Mouse (Mus musculus) hindbrain, embryonic 14.5 days (tissue): ENCODE data around the gene Cdkn2aipnl. TPM values are rescaled to one million over a fixed set of nuclear protein-coding genes. Genes with fewer than 3 reads are reported as not detected.

Source experiments
- ATAC-seq: fragments of 200-750 bp; cut with Nextera tagmentation; 2 replicates; pipeline ENCODE4 v1.8.0; 2017; ENCODE audit warnings: moderate number of reproducible peaks, mild to moderate bottlenecking, moderate TSS enrichment, moderate library complexity; ENCODE audit not compliant: low FRiP score
- DNase-seq: peaks from one replicate; pipeline ENCODE4 v3.0.0-alpha.2; 2015; ENCODE audit warnings: low spot score
- H3K27ac ChIP-seq: fragments of 300-500 bp; sonication (generic); 2 replicates; pipeline ENCODE4 v1.5.1; 2014; ENCODE audit warnings: mild to moderate bottlenecking, moderate library complexity
- H3K27me3 ChIP-seq: fragments of 300-500 bp; sonication (generic); 2 replicates; pipeline ENCODE4 v1.6.1; 2014; ENCODE audit warnings: mild to moderate bottlenecking, low read length, mixed read lengths; ENCODE audit not compliant: control insufficient read depth, insufficient read depth
- H3K36me3 ChIP-seq: fragments of 300-500 bp; sonication (generic); replicated peaks from 2 replicates; pipeline ENCODE4 v1.6.1; 2014; ENCODE audit not compliant: control insufficient read depth, insufficient read depth
- H3K4me1 ChIP-seq: fragments of 300-500 bp; sonication (generic); replicated peaks from 2 replicates; pipeline ENCODE4 v1.6.1; 2014; ENCODE audit warnings: antibody characterized with exemption, low read length, mixed read lengths; ENCODE audit not compliant: control insufficient read depth, insufficient read depth
- H3K4me2 ChIP-seq: fragments of 300-500 bp; sonication (generic); replicated peaks from 2 replicates; pipeline ENCODE4 v1.6.1; 2014; ENCODE audit warnings: mild to moderate bottlenecking, moderate library complexity
- H3K4me3 ChIP-seq: fragments of 300-500 bp; sonication (generic); replicated peaks from 2 replicates; pipeline ENCODE4 v1.5.1; 2014; ENCODE audit warnings: mild to moderate bottlenecking, low read length
- H3K9ac ChIP-seq: fragments of 300-500 bp; sonication (generic); 2 replicates; pipeline ENCODE4 v1.6.1; 2014
- H3K9me3 ChIP-seq: fragments of 300-500 bp; sonication (generic); 2 replicates; pipeline ENCODE4 v1.6.1; 2016; ENCODE audit warnings: low read length; ENCODE audit not compliant: control insufficient read depth
- WGBS: fragments of 180-500 bp; shearing (Covaris S2); extraction: QIAGEN DNeasy Blood & Tissue Kit; methylation state at CpG from one replicate; pipeline ENCODE4 v1.1.7; 2014; 5-methylcytosine and 5-hydroxymethylcytosine counted together
- polyA plus RNA-seq: library from polyadenylated mRNA; unstranded; fragments of >200 nt; fragmentation: Nextera tagmentation; extraction: Ambion mirVana; gene quantifications from 2 replicates; pipeline ENCODE4 v1.2.1, GENCODE M21; 2014

Cdkn2aipnl gene
- polyA plus RNA-seq, 1 experiment from 2014 or later = 117 TPM

- H3K27me3 ChIP-seq = no peaks in the 10 kb centered on the region
- DNase-seq (no peak), ATAC-seq (no peak)
- no peaks in the 10 kb centered on the region for H3K4me1 ChIP-seq
- no peak overlapping the region for H3K27ac ChIP-seq
- H3K36me3 ChIP-seq = no peaks in the 10 kb centered on the region
- no peak overlapping the region for H3K9ac ChIP-seq
- no peaks in the 10 kb centered on the region for H3K9me3 ChIP-seq
- no peak overlapping the region for H3K4me3 ChIP-seq
- WGBS = 84% methylated on average over 9 of the region's 9 CpGs
- no peak overlapping the region for H3K4me2 ChIP-seq
These were observed 35.7 kb upstream of the Cdkn2aipnl start for GRCm38 (mm10) chr11:51931790-51932189.

- no peak overlapping the region for H3K4me2 ChIP-seq
- DNase-seq (no peak), ATAC-seq (no peak)
- no peak overlapping the region for H3K27ac ChIP-seq
- H3K4me1 ChIP-seq = no peaks in the 10 kb centered on the region; the same call in 1 of the 2 replicates
- no peaks in the 10 kb centered on the region for H3K27me3 ChIP-seq
- no peak overlapping the region for H3K9ac ChIP-seq
- WGBS = 89% methylated on average over 3 of the region's 3 CpGs
- H3K36me3 ChIP-seq = no peaks in the 10 kb centered on the region
- no peak overlapping the region for H3K4me3 ChIP-seq
- no peaks in the 10 kb centered on the region for H3K9me3 ChIP-seq
These were observed 33.2 kb upstream of the Cdkn2aipnl start for GRCm38 (mm10) chr11:51934230-51934629.

GRCm38 (mm10) chr11:51935636-51936434, 31.6 kb upstream of the Cdkn2aipnl start:
- DNase-seq = no peak
- Histone ChIP-seq H3K9me3 (no peaks in the 10 kb centered on the region), H3K27ac (no peak overlapping the region), H3K9ac (no peak overlapping the region), H3K4me3 (no peak overlapping the region), H3K36me3 (no peaks in the 10 kb centered on the region), H3K4me1 (no peaks in the 10 kb centered on the region; the same call in 1 of the 2 replicates), H3K4me2 (no peak overlapping the region), H3K27me3 (no peaks in the 10 kb centered on the region)
- 53% methylated on average over 5 of the region's 5 CpGs for WGBS
- ATAC-seq = no peak

GRCm38 (mm10) chr11:51937361-51937781, 30.1 kb upstream of the Cdkn2aipnl start:
- ATAC-seq = no peak
- no peaks in the 10 kb centered on the region for H3K27me3 ChIP-seq

GRCm38 (mm10) chr11:51938817-51939589, 28.5 kb upstream of the Cdkn2aipnl start:
- DNase-seq = no peak
- no peak overlapping the region for H3K27ac ChIP-seq
- ATAC-seq = no peak
- H3K4me1 ChIP-seq = peaks cover 8% of the 10 kb centered on the region
- no peaks in the 10 kb centered on the region for H3K36me3 ChIP-seq
- H3K4me3 ChIP-seq = no peak overlapping the region
- H3K4me2 ChIP-seq = no peak overlapping the region
- no peaks in the 10 kb centered on the region for H3K9me3 ChIP-seq
- 86% methylated on average over 12 of the region's 12 CpGs for WGBS
- no peak overlapping the region for H3K9ac ChIP-seq
- H3K27me3 ChIP-seq = no peaks in the 10 kb centered on the region

More at GRCm38 (mm10) chr11:51937361-51937781, 30.1 kb upstream of the Cdkn2aipnl start:
- H3K27ac ChIP-seq = no peak overlapping the region
- WGBS = 52% methylated on average over 6 of the region's 6 CpGs
- H3K4me3 ChIP-seq = no peak overlapping the region
- no peaks in the 10 kb centered on the region; the same call in 1 of the 2 replicates for H3K4me1 ChIP-seq
- no peaks in the 10 kb centered on the region for H3K36me3 ChIP-seq
- no peaks in the 10 kb centered on the region for H3K9me3 ChIP-seq
- H3K9ac ChIP-seq = no peak overlapping the region
- H3K4me2 ChIP-seq = no peak overlapping the region
- DNase-seq = no peak

GRCm38 (mm10) chr11:51939590-51939955, 27.9 kb upstream of the Cdkn2aipnl start:
- Histone ChIP-seq H3K4me1 (peaks cover 8% of the 10 kb centered on the region), H3K36me3 (no peaks in the 10 kb centered on the region), H3K4me3 (no peak overlapping the region), H3K9me3 (no peaks in the 10 kb centered on the region), H3K9ac (no peak overlapping the region), H3K27ac (no peak overlapping the region), H3K27me3 (no peaks in the 10 kb centered on the region), H3K4me2 (no peak overlapping the region)
- DNase-seq (no peak), ATAC-seq (no peak)
- WGBS = 85% methylated on average over 8 of the region's 8 CpGs

- H3K9ac ChIP-seq = no peak overlapping the region
- H3K4me1 ChIP-seq = peaks cover 8% of the 10 kb centered on the region
These were observed 26.9 kb upstream of the Cdkn2aipnl start for GRCm38 (mm10) chr11:51940511-51940955.

GRCm38 (mm10) chr11:51942602-51943499, 24.6 kb upstream of the Cdkn2aipnl start:
- Histone ChIP-seq H3K27me3 (no peaks in the 10 kb centered on the region), H3K4me2 (peak overlapping the region; percentile 6; the same call in 1 of the 2 replicates), H3K36me3 (no peaks in the 10 kb centered on the region), H3K9me3 (no peaks in the 10 kb centered on the region), H3K27ac (0 out of 2 replicates have a peak overlapping the region, but pooled peaks have one; percentile 43), H3K4me1 (peaks cover 8% of the 10 kb centered on the region), H3K4me3 (no peak overlapping the region), H3K9ac (no peak overlapping the region)
- ATAC-seq (peak; percentile 62; the same call in 1 of the 2 replicates), DNase-seq (peak; percentile 39)
- 42% methylated on average over 15 of the region's 15 CpGs for WGBS

More at GRCm38 (mm10) chr11:51940511-51940955, 26.9 kb upstream of the Cdkn2aipnl start:
- ATAC-seq (no peak), DNase-seq (no peak)
- Histone ChIP-seq H3K27ac (no peak overlapping the region), H3K9me3 (no peaks in the 10 kb centered on the region), H3K36me3 (no peaks in the 10 kb centered on the region), H3K27me3 (no peaks in the 10 kb centered on the region), H3K4me3 (no peak overlapping the region), H3K4me2 (no peak overlapping the region)
- 77% methylated on average over 13 of the region's 13 CpGs for WGBS
